Mouse (Mus musculus) limb, embryonic 11.5 days (tissue): ENCODE results near the gene Mdfi. TPM values are rescaled to one million over a fixed set of nuclear protein-coding genes. Genes with fewer than 3 reads are reported as not detected.

Source experiments
- ATAC-seq: fragments of 200-750 bp; cut with Nextera tagmentation; 2 replicates; pipeline ENCODE4 v1.8.0; 2017; ENCODE audit warnings: low read depth; ENCODE audit not compliant: insufficient number of reproducible peaks, low FRiP score, low TSS enrichment
- DNase-seq: peaks from one replicate; pipeline ENCODE4 v3.0.0-alpha.2; 2015; ENCODE audit warnings: low spot score
- H3K27ac ChIP-seq: fragments of 300-500 bp; sonication (generic); replicated peaks from 2 replicates; pipeline ENCODE4 v1.5.1; 2014; ENCODE audit warnings: low read depth, mild to moderate bottlenecking, low read length
- H3K27me3 ChIP-seq: fragments of 300-500 bp; sonication (generic); 2 replicates; pipeline ENCODE4 v1.6.1; 2014; ENCODE audit warnings: mild to moderate bottlenecking, low read length, mixed read lengths; ENCODE audit not compliant: control insufficient read depth, insufficient read depth
- H3K36me3 ChIP-seq: fragments of 300-500 bp; sonication (generic); 2 replicates; pipeline ENCODE4 v1.6.1; 2014; ENCODE audit warnings: mild to moderate bottlenecking, low read length, moderate library complexity, mixed read lengths; ENCODE audit not compliant: control insufficient read depth, insufficient read depth
- H3K4me1 ChIP-seq: fragments of 300-500 bp; sonication (generic); 2 replicates; pipeline ENCODE4 v1.6.1; 2014; ENCODE audit warnings: low read length, mixed read lengths; ENCODE audit not compliant: control insufficient read depth, insufficient read depth
- H3K4me2 ChIP-seq: fragments of 300-500 bp; sonication (generic); 2 replicates; pipeline ENCODE4 v1.6.1; 2014; ENCODE audit warnings: low read depth, mild to moderate bottlenecking, moderate library complexity; ENCODE audit not compliant: severe bottlenecking
- H3K4me3 ChIP-seq: fragments of 300-500 bp; sonication (generic); 2 replicates; pipeline ENCODE4 v1.5.1; 2014; ENCODE audit warnings: low read depth, low read length
- H3K9ac ChIP-seq: fragments of 300-500 bp; sonication (generic); 2 replicates; pipeline ENCODE4 v1.6.1; 2014; ENCODE audit warnings: mild to moderate bottlenecking, low read length
- H3K9me3 ChIP-seq: fragments of 300-500 bp; sonication (generic); 2 replicates; pipeline ENCODE4 v1.6.1; 2016; ENCODE audit warnings: low read length; ENCODE audit not compliant: control insufficient read depth
- WGBS: fragments of 180-500 bp; shearing (Covaris S2); extraction: QIAGEN DNeasy Blood & Tissue Kit; methylation state at CpG from one replicate; pipeline ENCODE4 v1.1.7; 2014; 5-methylcytosine and 5-hydroxymethylcytosine counted together
- polyA plus RNA-seq: library from polyadenylated mRNA; unstranded; fragments of >200 nt; fragmentation: Nextera tagmentation; extraction: Ambion mirVana; gene quantifications from 2 replicates; pipeline ENCODE4 v1.2.1, GENCODE M21; 2014

The Mdfi gene
- polyA plus RNA-seq, 1 experiment from 2014 or later = 100.0 TPM

GRCm38 (mm10) chr17:47872311-47873011, 38.0 kb upstream of the Mdfi start:
- 79% methylated on average over 31 of the region's 31 CpGs for WGBS
- H3K4me3 ChIP-seq = no peak overlapping the region
- no peak for ATAC-seq
- H3K4me2 ChIP-seq = no peak overlapping the region
- peaks cover 6% of the 10 kb centered on the region for H3K4me1 ChIP-seq
- H3K36me3 ChIP-seq = peaks cover 13% of the 10 kb centered on the region; the same call in 1 of the 2 replicates
- no peak overlapping the region for H3K27ac ChIP-seq
- no peak overlapping the region for H3K9ac ChIP-seq
- no peaks in the 10 kb centered on the region for H3K9me3 ChIP-seq
- no peaks in the 10 kb centered on the region for H3K27me3 ChIP-seq
- no peak for DNase-seq

DNA sequence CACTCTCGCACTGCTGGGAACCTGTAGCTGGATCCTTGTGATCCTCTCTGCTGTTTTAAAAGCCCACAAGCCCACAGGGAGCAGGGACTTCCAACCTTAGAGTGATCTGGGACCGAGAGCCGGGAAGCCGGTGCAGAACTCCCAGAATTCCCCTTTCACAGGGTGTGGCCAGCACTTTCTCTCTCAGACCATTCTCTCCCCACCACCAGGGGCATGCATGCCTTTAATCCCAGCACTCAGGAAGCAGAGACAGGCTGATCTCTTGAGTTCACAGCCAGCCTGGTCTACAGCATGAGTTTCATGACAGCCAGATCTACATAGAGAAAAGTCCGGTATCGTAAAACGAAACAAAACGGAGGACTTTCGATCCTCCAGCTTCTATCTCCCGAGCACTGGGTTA, 35.4 kb upstream of the Mdfi start:
- Histone ChIP-seq H3K4me3 (no peak overlapping the region), H3K4me1 (peaks cover 4% of the 10 kb centered on the region; the same call in 1 of the 2 replicates), H3K9me3 (no peaks in the 10 kb centered on the region), H3K27ac (no peak overlapping the region), H3K4me2 (no peak overlapping the region), H3K27me3 (no peaks in the 10 kb centered on the region), H3K36me3 (peaks cover 9% of the 10 kb centered on the region; the same call in 1 of the 2 replicates), H3K9ac (no peak overlapping the region)
- 94% methylated on average over 10 of the region's 10 CpGs for WGBS
- ATAC-seq (no peak), DNase-seq (no peak)

DNA sequence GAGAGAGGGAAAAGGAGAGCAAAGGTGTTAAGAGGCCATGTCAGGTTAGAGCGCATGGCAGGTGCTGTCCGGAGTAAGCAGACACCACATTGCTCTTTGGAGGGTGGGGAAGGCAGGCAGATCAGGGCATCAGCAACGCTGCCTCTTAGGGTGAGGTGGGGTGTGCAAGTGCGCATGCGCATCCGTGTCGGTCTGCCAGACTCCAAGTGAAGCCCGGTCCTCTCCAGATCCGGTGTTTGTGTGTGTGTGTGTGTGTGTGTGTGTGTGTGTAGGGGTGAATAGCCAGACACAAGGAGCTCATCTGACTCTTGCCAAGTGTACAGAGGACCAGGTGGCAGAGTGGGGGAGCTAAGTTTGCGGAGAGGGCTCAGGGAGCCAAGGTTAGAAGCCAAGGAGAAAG, 31.5 kb upstream of the Mdfi start:
- no peaks in the 10 kb centered on the region for H3K27me3 ChIP-seq
- H3K36me3 ChIP-seq = peaks cover 2% of the 10 kb centered on the region; the same call in 1 of the 2 replicates
- DNase-seq = peak; percentile 41
- H3K27ac ChIP-seq = no peak overlapping the region
- H3K4me3 ChIP-seq = no peak overlapping the region
- H3K9ac ChIP-seq = no peak overlapping the region
- WGBS = 61% methylated on average over 10 of the region's 10 CpGs
- H3K4me1 ChIP-seq = peaks cover 3% of the 10 kb centered on the region; the same call in 1 of the 2 replicates
- 0 out of 2 replicates have a peak, but pooled peaks cover 2% of the 10 kb centered on the region for H3K9me3 ChIP-seq
- H3K4me2 ChIP-seq = no peak overlapping the region
- ATAC-seq = no peak

DNA sequence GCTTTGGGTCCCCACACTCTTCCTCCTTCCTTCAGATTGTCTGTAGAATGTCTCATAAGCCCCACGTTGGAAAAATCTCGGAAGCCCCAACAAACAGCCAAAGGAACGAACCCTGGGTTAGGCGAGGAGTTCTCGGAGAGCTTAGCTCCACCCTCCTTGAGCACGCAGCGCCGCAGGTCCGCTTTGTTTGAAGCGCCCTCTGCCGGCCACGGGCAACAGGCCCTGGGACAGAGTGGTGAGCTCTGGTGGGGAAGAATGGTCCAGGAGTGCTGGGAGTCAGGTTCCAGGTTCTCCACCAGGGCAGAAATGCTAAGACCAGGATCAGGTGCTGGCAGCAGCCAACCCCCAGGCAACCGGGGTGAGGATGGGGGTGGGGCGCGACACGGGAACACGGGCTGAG, 30.0 kb upstream of the Mdfi start:
- no peaks in the 10 kb centered on the region; the same call in 1 of the 2 replicates for H3K36me3 ChIP-seq
- 0 out of 2 replicates have a peak, but pooled peaks cover 2% of the 10 kb centered on the region for H3K9me3 ChIP-seq
- H3K27me3 ChIP-seq = no peaks in the 10 kb centered on the region
- peak overlapping the region; percentile 27 for H3K4me2 ChIP-seq
- 3% methylated on average over 17 of the region's 17 CpGs for WGBS
- peak; percentile 96 for DNase-seq
- peaks cover 3% of the 10 kb centered on the region; the same call in 1 of the 2 replicates for H3K4me1 ChIP-seq
- no peak overlapping the region for H3K4me3 ChIP-seq
- ATAC-seq = peak; percentile 80
- no peak overlapping the region for H3K9ac ChIP-seq
- no peak overlapping the region for H3K27ac ChIP-seq

- H3K9ac ChIP-seq = no peak overlapping the region
- no peaks in the 10 kb centered on the region for H3K27me3 ChIP-seq
- H3K9me3 ChIP-seq = 0 out of 2 replicates have a peak, but pooled peaks cover 2% of the 10 kb centered on the region
- peak overlapping the region; percentile 32; the same call in 1 of the 2 replicates for H3K27ac ChIP-seq
- H3K36me3 ChIP-seq = no peaks in the 10 kb centered on the region; the same call in 1 of the 2 replicates
- H3K4me1 ChIP-seq = peaks cover 3% of the 10 kb centered on the region; the same call in 1 of the 2 replicates
- H3K4me3 ChIP-seq = no peak overlapping the region
- ATAC-seq (peak; percentile 49), DNase-seq (peak; percentile 65)
- WGBS = 30% methylated on average over 11 of the region's 11 CpGs
- no peak overlapping the region for H3K4me2 ChIP-seq
Observed at GRCm38 (mm10) chr17:47863437-47863836, 28.9 kb upstream of the Mdfi start.

DNA sequence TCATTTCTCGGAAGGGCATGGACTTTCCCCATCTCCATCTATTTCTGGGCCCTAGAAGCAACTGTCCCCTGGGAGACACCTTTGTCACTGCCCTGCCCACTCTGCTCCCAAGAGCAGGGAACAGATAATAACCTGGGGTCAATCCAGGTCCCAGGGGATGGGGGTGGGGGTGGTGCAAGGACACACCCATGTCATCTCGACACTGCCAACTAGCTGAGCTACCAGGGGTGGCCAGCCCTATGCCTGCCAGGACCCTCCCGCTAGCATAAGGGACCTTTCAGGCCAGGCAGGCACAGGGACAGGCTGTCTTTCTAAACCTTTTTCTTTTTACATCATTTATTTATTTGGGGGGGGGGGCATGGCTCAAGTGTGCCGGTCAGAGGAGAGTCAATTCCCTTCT, 28.5 kb upstream of the Mdfi start:
- DNase-seq = no peak
- no peak overlapping the region for H3K4me2 ChIP-seq
- no peak overlapping the region for H3K9ac ChIP-seq
- 59% methylated on average over 4 of the region's 4 CpGs for WGBS
- H3K27me3 ChIP-seq = no peaks in the 10 kb centered on the region
- H3K9me3 ChIP-seq = 0 out of 2 replicates have a peak, but pooled peaks cover 2% of the 10 kb centered on the region
- H3K4me3 ChIP-seq = no peak overlapping the region
- no peaks in the 10 kb centered on the region; the same call in 1 of the 2 replicates for H3K36me3 ChIP-seq
- 0 out of 2 replicates have a peak overlapping the region, but pooled peaks have one; percentile 16 for H3K27ac ChIP-seq
- no peak for ATAC-seq
- peaks cover 3% of the 10 kb centered on the region; the same call in 1 of the 2 replicates for H3K4me1 ChIP-seq

GRCm38 (mm10) chr17:47855544-47855943, 21.1 kb upstream of the Mdfi start:
- DNase-seq = no peak
- H3K36me3 ChIP-seq = no peaks in the 10 kb centered on the region
- H3K9ac ChIP-seq = no peak overlapping the region
- H3K9me3 ChIP-seq = peaks cover 4% of the 10 kb centered on the region; the same call in 1 of the 2 replicates
- WGBS = 82% methylated on average over 4 of the region's 4 CpGs
- no peak overlapping the region for H3K4me3 ChIP-seq
- H3K4me1 ChIP-seq = peaks cover 3% of the 10 kb centered on the region; the same call in 1 of the 2 replicates
- H3K4me2 ChIP-seq = no peak overlapping the region
- no peak for ATAC-seq
- H3K27me3 ChIP-seq = no peaks in the 10 kb centered on the region
- no peak overlapping the region for H3K27ac ChIP-seq

GRCm38 (mm10) chr17:47854908-47855307, 20.4 kb upstream of the Mdfi start:
- Histone ChIP-seq H3K4me2 (no peak overlapping the region), H3K27ac (no peak overlapping the region), H3K4me3 (no peak overlapping the region), H3K27me3 (no peaks in the 10 kb centered on the region), H3K9me3 (peaks cover 4% of the 10 kb centered on the region; the same call in 1 of the 2 replicates), H3K9ac (no peak overlapping the region), H3K4me1 (peaks cover 3% of the 10 kb centered on the region; the same call in 1 of the 2 replicates), H3K36me3 (no peaks in the 10 kb centered on the region)
- no peak for ATAC-seq
- WGBS = 87% methylated on average over 8 of the region's 8 CpGs
- no peak for DNase-seq
